Mouse (Mus musculus): ENCODE measurements at regions not wholly inside any gene's neighbourhood (a gene's known extent, or its start where the extent isn't known, plus 50 kb on each side); places are given as distances from the start of the nearest gene placed in this dataset.

DNA sequence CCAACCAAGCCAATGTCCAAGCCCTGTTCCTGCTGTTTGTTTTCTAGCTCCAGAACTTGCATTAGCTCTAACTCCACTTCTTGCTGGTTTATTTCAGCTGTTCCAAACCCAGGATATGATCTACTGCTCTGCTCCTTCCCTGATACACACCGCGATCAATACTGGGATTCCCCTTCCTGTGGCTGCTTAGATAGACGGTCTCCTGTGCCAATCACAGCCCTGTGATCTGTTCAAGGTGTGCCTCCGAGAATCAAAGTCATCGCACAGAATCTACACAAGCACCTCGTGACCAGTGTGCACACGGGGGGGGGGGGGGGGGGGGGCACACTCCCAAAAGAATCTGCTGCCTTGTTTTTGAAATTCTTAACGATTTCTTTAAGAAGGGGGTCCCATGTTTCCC lies 91.9 kb upstream of the Glrp1 start:
- H3K9me3 ChIP-seq (replicated peaks; ENCODE audit: low read length): peaks cover 40% of the 10 kb centered on the region
- H3K4me3 ChIP-seq (replicated peaks in 1 of 3; ENCODE audit: low read depth in 2 of 3, low read length in 2 of 3, poor library complexity in 1 of 3): no peak overlapping the region
- dilution Hi-C loops (cut with MboI; ENCODE audit: extremely low pct_ligation_motif_present, extremely low pct_unique_long_range_greater_than_20kb, low sequenced_read_pairs): no loop called here

DNA sequence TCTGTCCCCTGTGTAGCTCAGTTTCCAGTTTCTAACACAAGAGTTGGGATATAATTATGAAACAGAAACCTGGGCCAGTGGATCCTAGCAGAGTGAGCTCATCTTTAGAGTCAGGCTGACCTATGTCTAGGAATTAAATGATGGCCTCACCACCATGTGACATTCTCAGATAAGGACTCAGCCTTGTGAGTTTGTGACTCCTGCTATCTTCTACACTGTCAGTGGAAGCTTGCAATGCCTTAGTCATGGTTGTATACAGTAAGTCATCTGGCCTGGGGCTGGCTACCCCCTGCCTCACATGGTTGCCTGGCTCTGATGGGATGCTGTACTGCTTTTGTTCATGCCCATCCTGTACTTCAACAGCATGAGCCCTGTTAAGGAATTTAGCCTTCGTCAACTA lies 90.3 kb upstream of the Glrp1 start:
- TF ChIP-seq POLR2AphosphoS2 (IDR thresholded peaks at IDR 0.05; ENCODE audit: low read depth, low read length) (no peak), KAT2A (IDR thresholded peaks at IDR 0.05; ENCODE audit: insufficient replicate concordance, low read length) (no peak), ELF1 (IDR thresholded peaks at IDR 0.05; ENCODE audit: low read depth, low read length) (no peak), ETS1 (conservative IDR thresholded peaks at IDR 0.05; ENCODE audit: low read depth, low read length) (no peak), PAX5 (IDR thresholded peaks at IDR 0.05; ENCODE audit: low read length) (no peak), POLR2A (IDR thresholded peaks at IDR 0.05; ENCODE audit: low read depth, low read length) (no peak), GABPA (IDR thresholded peaks at IDR 0.05; ENCODE audit: insufficient replicate concordance, low read depth, low read length) (no peak)
- dilution Hi-C loops (cut with MboI; ENCODE audit: extremely low pct_ligation_motif_present, extremely low pct_unique_long_range_greater_than_20kb, low sequenced_read_pairs): no loop called here
- Histone ChIP-seq H3K27me3 (replicated peaks) (no peaks in the 10 kb centered on the region), H3K9me3 (replicated peaks; ENCODE audit: low read length) (peaks cover 41% of the 10 kb centered on the region), H3K4me2 (ENCODE audit: insufficient read depth, low read depth, poor library complexity, severe bottlenecking) (no peak overlapping the region), H3K4me1 (ENCODE audit: control insufficient read depth in 1 of 2, insufficient read depth in 2 of 2) (no peaks in the 10 kb centered on the region), H3K9ac (ENCODE audit: insufficient read depth, low read depth) (no peak overlapping the region), H3K79me2 (replicated peaks; ENCODE audit: control insufficient read depth, extremely low read depth, insufficient read depth, poor library complexity, severe bottlenecking) (no peaks in the 10 kb centered on the region), H3K36me3 (replicated peaks in 1 of 2; ENCODE audit: control insufficient read depth in 1 of 2, insufficient read depth in 1 of 2, low read length in 1 of 2) (no peaks in the 10 kb centered on the region), H3K27ac (ENCODE audit: insufficient read depth, low read depth) (no peak overlapping the region), H3K4me3 (replicated peaks in 1 of 3; ENCODE audit: low read depth in 2 of 3, low read length in 2 of 3, poor library complexity in 1 of 3) (no peak overlapping the region)
- DNase-seq (ENCODE audit: extremely low read depth): no peak
- in situ Hi-C loops (cut with MboI; ENCODE audit: low pct_ligation_motif_present, low pct_unique_long_range_greater_than_20kb, low sequenced_read_pairs): no loop called here

More for the DNA sequence above, 91.9 kb upstream of the Glrp1 start:
- H3K79me2 ChIP-seq (replicated peaks; ENCODE audit: control insufficient read depth, extremely low read depth, insufficient read depth, poor library complexity, severe bottlenecking): no peaks in the 10 kb centered on the region
- no peaks in the 10 kb centered on the region for H3K36me3 ChIP-seq (replicated peaks in 1 of 2; ENCODE audit: control insufficient read depth in 1 of 2, insufficient read depth in 1 of 2, low read length in 1 of 2)
- no peaks in the 10 kb centered on the region for H3K4me1 ChIP-seq (ENCODE audit: control insufficient read depth in 1 of 2, insufficient read depth in 2 of 2)
- H3K9ac ChIP-seq (ENCODE audit: insufficient read depth, low read depth): no peak overlapping the region
- H3K4me2 ChIP-seq (ENCODE audit: insufficient read depth, low read depth, poor library complexity, severe bottlenecking): no peak overlapping the region
- TF ChIP-seq BHLHE40 (IDR thresholded peaks at IDR 0.05; ENCODE audit: low read depth, low read length): no peak
- no peak for TF ChIP-seq KAT2A (IDR thresholded peaks at IDR 0.05; ENCODE audit: insufficient replicate concordance, low read length)
- TF ChIP-seq ZC3H11A (IDR thresholded peaks at IDR 0.05; ENCODE audit: low read depth, low read length): no peak
- TF ChIP-seq MEF2A (IDR thresholded peaks at IDR 0.05; ENCODE audit: borderline replicate concordance, low read depth, low read length): no peak
- TF ChIP-seq CTCF (conservative IDR thresholded peaks at IDR 0.05 in 1 of 2, IDR thresholded peaks at IDR 0.05 in 1 of 2; ENCODE audit: low read depth in 2 of 2, low read length in 2 of 2): no peak
- no peak for TF ChIP-seq IRF4 (IDR thresholded peaks at IDR 0.05; ENCODE audit: low read depth, low read length)
- TF ChIP-seq RCOR1 (conservative IDR thresholded peaks at IDR 0.05; ENCODE audit: low read depth, low read length): no peak
- no peak for TF ChIP-seq E2F4 (IDR thresholded peaks at IDR 0.05; ENCODE audit: insufficient replicate concordance, low read depth, low read length)
- no peak for TF ChIP-seq ZKSCAN1 (IDR thresholded peaks at IDR 0.05; ENCODE audit: borderline replicate concordance, low read depth, low read length)
- TF ChIP-seq ETS1 (conservative IDR thresholded peaks at IDR 0.05; ENCODE audit: low read depth, low read length): no peak
- TF ChIP-seq TBP (conservative IDR thresholded peaks at IDR 0.05; ENCODE audit: low read depth, low read length): no peak
- no peak for TF ChIP-seq HCFC1 (IDR thresholded peaks at IDR 0.05; ENCODE audit: low read depth, low read length)
- TF ChIP-seq JUND (conservative IDR thresholded peaks at IDR 0.05; ENCODE audit: low read depth, low read length): no peak
- no peak for TF ChIP-seq NELFE (IDR thresholded peaks at IDR 0.05; ENCODE audit: low read depth, low read length)
- no peak for TF ChIP-seq MXI1 (IDR thresholded peaks at IDR 0.05; ENCODE audit: low read depth, low read length)
- in situ Hi-C loops (cut with MboI; ENCODE audit: low pct_ligation_motif_present, low pct_unique_long_range_greater_than_20kb, low sequenced_read_pairs): no loop called here
- H3K27ac ChIP-seq (ENCODE audit: insufficient read depth, low read depth): no peak overlapping the region
- H3K27me3 ChIP-seq (replicated peaks): no peaks in the 10 kb centered on the region
- no peak for DNase-seq (ENCODE audit: extremely low read depth)
